Mouse (Mus musculus) cerebellum, adult 18-20 months (tissue): ENCODE results near the gene Bbc3.

Source experiments
- DNase-seq, 2 experiments: peaks; one replicate each; pipeline ENCODE4 v3.0.0; 2021

Bbc3 gene

DNA sequence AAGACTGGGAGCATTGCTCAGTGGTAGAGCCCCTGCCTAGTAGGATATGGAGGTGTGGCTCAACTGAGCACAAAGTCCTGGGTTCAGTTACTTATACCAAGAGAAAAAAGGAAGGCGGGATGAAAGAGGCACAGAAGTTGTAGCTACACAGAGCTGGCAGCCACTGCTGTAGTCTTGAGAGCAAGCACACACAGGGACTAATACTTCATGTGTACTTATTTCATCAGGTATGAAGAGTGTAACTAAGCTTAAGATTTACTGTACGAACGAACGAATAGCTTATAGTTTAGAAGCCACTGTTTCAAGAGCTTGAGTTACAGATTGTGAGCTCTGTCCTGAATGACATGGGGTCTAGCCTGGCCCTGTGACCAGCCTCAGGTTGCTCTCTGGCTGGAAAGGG, 11.0 kb downstream of the Bbc3 start:
- DNase-seq: no peak

DNA sequence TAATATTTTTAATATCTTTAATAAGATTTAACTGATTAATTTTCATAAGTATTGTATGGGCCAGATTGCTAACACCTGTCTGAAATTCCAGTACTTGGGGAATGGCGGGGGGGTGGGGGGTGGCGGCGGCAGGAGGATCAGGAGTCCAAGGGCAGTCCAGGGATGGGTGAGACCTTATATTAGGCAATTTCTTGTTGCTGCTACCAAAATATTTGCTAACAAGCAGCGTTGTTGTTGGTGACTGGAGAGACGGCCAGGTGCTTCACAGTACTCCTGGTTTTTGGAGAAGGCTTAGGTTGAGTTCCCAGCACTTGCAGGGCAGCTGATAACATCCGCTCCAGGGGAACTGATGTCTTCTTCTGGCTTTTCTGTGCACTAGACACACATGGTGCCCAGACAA, 12.3 kb downstream of the Bbc3 start:
- no peak for DNase-seq

DNA sequence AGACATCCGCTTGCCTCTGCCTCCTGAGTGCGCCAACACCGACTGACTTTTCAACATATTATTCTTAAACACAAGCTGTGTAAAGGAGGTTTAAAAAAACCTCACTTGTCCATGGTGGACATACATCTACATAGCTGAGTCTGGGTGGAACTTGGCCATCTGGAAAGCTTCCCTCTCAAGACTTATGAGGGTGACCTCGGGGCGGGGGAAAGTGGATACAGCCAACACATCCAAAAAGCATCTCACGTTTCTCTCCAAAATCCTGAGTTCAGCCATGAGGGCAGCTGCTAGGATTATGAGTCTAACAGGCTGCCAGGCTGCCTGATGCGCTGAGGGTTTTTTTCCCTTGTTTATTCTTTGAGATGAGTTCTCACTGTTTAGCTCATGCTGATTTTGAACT, 16.5 kb downstream of the Bbc3 start:
- DNase-seq: no peak

DNA sequence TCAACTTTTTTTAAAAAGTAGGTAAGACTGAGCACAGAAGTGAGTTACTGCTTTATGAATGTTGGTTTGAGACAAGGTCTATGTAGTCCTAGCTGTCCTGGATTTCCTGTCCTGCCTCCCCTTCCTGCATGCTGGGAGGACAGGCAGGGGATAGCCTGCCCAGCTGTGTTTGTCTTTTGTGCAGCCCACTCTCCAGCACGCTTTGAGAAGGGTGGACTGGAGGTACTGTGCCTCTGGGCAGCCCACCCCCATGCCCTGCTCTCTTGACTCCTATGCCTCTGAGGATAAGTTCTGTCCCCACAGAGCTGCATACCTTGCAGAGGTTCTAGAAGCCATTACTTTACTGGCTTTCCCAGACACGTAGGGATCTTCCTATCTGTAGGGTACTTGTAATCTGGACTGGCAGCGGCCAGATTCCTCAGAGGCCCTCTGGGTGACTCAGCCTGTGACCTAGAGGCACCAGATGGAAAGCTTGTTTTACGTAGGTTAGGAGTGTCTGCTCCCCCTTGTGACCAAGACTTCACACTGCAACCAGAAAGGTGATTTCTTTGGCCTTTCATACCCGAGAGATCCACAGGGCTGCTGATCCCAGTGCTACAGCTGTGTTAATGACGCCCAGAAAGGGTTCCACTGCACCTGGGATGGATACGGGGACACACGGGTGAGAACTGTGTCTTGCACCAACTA, 17.9 kb downstream of the Bbc3 start:
- peak; percentile 77 to 84 for DNase-seq

DNA sequence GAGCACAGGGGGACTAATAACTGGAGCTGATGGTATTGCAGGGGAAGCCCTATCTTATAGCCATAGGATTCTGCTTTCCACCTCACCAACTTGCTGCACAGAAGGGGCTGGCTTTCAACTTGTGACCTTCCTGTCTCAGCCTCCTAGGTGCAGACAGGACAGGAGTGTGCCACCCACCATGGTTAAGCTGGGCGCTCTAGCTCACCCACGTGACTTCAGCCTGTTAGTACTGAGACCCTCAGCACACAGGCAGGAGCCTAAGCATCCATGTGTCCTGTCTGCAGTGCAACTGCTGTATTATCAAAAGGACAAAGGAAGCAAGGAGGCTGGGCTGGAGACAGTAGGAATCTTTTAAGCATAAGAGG, 18.4 kb downstream of the Bbc3 start:
- no peak for DNase-seq

DNA sequence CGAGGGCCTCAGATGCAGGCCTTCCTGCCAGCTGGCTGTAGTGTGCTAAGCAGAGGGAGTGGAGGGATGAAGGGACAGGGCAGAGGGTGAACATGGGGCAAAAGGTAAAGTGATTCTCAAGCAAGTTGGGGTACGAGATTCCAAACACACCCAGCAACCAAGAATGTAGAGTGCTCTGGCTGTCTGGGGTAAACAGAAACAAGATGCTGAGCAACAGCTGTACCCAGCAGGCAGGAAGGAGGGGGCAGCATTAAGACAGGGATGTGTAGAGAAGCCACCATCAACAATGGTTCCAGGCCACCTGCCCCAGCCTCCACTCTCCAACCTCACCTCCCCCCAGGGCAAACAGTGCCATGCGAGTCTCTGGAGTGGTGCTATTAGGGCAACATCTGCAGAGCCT, 21.0 kb downstream of the Bbc3 start:
- DNase-seq: no peak

DNA sequence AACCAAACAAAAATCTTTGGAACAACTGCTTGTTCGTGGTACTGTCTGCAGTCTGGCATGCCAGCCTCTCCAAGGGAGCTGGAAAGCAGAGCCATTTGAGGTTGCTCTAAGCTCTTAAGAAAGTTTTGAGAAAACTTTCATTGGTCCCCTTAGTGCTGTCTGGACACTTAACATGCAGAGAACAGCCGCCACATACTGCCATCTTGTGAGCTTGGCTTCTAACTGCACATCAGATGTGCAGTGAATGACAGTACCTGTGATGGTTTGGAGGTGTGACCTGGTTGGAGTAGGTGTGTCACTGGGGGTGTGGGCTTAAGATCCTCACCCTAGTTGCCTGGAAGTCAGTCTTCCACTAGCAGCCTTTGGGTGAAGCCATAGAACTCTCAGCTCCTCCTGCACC, 29.5 kb downstream of the Bbc3 start:
- no peak for DNase-seq

DNA sequence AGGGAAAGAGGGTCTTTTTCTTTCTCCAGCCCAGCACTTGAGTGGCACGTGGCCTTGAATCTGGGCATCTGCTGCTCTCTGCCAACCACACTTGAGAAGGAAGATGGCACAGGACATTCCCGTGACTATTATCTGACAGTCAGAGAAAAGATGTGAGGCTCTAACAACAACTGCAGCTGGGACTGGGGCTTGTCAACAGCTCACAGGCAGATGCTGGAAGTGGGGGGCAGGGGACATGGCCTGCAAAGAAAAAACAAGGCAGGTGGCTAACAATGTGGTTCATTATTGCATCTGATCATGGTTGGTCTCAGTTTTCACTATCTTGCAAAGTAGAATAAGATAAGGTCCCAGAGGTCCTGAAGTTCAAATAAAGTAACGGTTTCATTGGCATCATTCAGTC, 36.4 kb downstream of the Bbc3 start:
- DNase-seq: no peak

DNA sequence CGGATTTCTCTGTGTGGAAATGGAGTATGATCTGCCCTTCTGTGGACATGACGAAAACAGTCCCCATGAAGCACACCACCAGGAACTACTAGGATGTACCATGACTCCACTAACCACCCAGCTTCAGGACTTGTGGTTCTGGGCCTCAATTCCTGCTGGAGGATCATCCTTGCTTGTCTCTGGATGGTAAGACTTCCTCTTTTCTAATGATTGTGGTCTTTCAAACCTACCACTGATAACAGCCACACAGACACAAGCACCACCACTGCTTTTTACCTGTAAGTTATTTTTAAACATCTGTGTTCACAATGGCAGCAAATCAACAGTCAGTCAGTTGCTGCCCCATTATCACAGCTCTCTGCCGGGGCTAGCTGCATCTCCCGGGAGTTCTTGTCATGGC, 37.1 kb downstream of the Bbc3 start:
- no peak for DNase-seq

DNA sequence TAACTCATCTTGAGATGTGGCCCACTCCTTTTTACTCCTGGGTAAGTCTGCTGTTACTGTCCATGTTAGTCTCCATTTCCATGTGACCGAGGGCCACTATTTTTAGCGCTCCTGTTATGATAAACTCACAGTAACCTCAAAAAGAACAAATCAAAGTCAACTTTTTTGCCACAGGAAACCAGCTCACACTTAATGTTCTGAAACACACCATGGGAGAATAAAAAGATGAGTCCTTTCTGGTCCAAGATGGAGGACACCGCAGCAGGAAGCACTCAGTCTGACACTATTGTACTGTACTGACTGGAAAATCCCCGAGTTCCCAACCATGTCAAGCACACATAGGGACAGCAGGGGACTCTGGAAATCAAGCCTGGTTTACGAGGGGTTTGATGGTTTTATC, 41.8 kb downstream of the Bbc3 start:
- no peak for DNase-seq

DNA sequence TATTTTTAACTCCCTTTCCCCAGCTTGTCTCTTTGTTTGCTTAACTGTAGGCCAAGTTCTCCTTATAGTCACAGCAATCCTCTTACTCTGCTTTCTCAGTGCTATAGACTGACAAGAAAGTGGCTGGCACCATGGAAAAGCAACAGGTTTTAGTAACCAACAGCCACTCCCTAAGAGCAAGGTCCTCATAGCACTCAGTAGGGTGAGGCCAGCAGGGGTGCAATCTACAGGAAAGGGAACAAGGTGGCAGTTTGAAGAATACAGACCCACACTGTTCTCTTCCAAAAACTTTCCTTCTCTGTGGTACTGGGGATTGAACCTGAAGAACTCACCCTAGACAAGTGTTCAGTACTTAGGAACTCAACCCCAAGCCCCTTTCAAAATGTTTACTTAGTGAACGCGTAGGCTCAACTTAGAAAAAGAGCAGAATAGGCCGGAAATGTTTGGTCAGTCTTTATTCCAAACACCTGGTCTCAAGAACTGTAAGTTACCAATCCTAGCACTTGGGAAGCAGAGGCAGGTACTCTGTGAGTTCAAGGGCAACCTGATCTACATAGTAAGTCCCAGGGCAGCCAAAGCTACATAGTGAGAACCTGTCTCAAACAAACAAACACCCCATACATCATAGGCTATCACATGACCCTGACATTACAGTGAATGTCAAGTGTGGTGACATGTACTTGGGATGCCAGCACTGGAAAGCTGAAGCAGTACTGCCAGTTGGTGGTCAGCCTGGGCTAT, 47.8 kb downstream of the Bbc3 start:
- no peak for DNase-seq

DNA sequence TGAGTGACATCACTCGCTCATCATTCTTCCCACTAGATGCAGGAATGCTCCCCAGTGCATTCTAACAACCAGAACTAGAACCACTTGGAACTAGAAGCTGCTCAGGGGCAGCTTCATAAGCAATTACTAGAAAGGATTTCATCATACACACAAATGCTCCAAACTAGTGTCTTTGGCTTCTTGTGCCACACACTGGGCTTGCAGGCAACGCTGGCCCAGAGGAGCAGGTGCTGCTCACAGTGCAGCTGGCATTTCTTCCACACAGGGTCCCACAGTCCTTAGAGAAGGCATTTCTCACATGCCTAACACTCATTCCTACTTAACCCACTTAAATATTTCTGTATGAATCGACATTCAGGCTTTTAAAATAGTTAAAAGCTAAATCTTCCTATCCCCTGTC, 49.4 kb downstream of the Bbc3 start:
- no peak for DNase-seq

DNA sequence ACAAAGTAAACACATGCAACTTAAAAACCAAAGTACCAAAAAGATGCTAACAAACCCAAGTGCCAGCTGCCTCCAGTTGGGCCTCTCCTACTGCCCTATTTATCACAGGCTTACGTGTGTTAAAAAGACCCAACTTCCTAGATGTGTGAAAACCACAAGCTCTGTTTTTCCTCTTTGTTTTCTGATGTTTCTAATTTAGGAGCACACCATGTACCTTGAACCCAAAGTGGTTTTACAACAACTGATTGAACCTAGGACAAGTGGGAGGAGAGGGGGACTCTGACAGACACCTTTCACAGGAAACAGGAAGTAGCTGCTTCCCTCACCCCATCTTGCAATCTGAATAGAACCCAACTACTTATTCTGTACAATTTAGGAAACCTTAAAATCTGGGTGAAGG, 56.1 kb downstream of the Bbc3 start:
- no peak for DNase-seq

DNA sequence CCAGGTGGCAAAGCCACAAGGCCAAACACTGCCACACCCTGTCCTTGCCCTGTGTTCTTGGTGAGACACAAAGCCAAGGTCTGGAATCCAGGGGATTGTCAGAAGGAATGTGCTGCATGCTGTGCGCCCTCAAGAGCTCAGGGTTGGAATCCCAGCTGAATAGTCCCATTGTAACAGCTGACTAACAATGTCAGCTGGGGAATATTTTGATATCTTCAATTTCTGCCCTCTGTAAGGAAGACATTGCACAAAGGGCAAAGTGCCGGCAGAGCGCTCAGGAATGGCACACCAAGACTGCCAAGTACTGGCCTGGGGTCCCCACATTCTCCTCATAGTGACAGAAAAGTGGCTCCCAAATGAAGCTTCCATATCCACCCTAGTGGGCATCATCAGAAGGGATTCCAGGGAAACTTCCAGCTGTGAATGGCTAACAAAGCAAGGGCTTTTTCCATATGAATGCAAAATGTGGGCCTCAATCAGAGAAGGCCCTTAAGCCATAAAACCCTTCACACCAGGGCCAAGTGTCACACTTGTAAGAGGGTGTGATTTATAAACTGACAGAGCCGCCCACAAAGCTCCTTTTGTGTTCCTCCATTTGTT, 56.8 kb downstream of the Bbc3 start:
- no peak for DNase-seq

DNA sequence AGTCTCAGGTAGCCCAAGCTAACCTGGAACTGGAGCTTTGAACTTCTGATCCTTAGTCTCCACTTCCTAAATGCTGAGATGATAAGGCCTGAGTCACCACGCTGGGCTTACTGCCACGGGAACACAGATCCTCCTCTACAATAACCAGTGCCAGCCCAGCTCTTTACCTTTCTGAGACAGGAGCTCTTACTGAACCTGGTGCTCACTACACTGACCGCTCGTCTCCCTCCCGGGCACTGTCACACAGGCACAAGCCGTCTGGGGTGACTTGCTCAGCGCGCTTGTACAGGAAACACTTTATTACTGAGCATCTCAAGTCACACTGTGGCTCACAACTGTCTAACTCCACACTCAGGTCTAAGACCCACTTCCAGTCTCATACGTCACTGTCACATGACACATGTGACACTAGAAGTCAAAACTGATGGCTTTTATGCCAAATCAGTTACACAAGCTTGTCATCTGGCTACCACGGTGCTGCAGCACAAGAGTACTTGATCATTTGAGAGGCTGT, 58.0 kb downstream of the Bbc3 start:
- DNase-seq: no peak

DNA sequence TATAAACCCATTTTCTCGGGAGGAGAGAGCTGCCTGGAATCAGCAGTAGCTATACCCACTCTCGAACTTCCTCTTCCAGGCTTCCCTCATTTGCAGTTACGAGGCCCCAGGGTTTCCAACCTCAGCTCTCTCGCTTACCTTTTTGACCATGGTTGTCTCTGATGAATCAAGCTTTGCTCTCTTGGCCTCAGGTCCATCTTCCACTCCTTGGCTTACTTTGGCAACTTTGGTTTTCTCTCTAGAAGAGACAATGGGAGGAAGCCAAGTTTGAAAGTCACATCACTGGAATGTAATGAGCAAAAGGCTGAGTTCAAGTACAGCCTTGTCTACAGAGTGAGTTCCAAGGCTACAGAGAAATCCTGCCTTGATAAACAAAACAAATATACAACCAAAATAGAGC, 58.5 kb downstream of the Bbc3 start:
- DNase-seq: no peak
